8 mouse cellular contexts compared by ENCODE assay signal in genomic region chr17:83873363-83874141, GRCm38 (mm10). TPM values are rescaled to one million over a fixed set of nuclear protein-coding genes. Genes with fewer than 3 reads are reported as not detected.
DNase-seq lines count a peak whose midpoint lies in the region; ATAC-seq lines count a peak whose summit lies in the region.

No protein-coding gene starts in this region.

- H3K27me3 ChIP-seq in forebrain, embryonic 10.5 days (ENCODE audit: poor library complexity, severe bottlenecking), result no peaks in the 10 kb centered on the region
- no peaks in the 10 kb centered on the region for H3K27me3 ChIP-seq in forebrain, embryonic 11.5 days (ENCODE audit: control insufficient read depth, insufficient read depth, low read length)
- no peaks in the 10 kb centered on the region for H3K27me3 ChIP-seq in lung, embryonic 16.5 days (ENCODE audit: control insufficient read depth, insufficient read depth, low read depth, low read length)

- WGBS in forebrain, embryonic 10.5 days, result 80% methylated on average over 19 of the region's 19 CpGs
- 76% methylated on average over 19 of the region's 19 CpGs for WGBS in forebrain, embryonic 11.5 days
- WGBS in lung, embryonic 16.5 days, result 49% methylated on average over 19 of the region's 19 CpGs

- no peaks in the 10 kb centered on the region for H3K36me3 ChIP-seq in forebrain, embryonic 10.5 days (replicated peaks)
- no peaks in the 10 kb centered on the region for H3K36me3 ChIP-seq in forebrain, embryonic 11.5 days (ENCODE audit: control insufficient read depth, insufficient read depth, low read length)
- H3K36me3 ChIP-seq in lung, embryonic 16.5 days (ENCODE audit: control insufficient read depth, insufficient read depth, low read length), result no peaks in the 10 kb centered on the region

- DNase-seq in forebrain, embryonic 10.5 days (ENCODE audit: extremely low spot score, low spot score), result no peak
- no peak for DNase-seq in forebrain, embryonic 11.5 days (ENCODE audit: low spot score)
- peak; percentile 24 for DNase-seq in embryo, embryonic 10.5 days (ENCODE audit: low spot score)
- peak; percentile 68 for DNase-seq in heart, postnatal 4 days
- DNase-seq in Muller cell, postnatal 12 days (ENCODE audit: inconsistent ontology term), result no peak
- DNase-seq in thymus, adult 18-20 months, result no peak

- peaks cover 14% of the 10 kb centered on the region for H3K4me1 ChIP-seq in forebrain, embryonic 10.5 days
- H3K4me1 ChIP-seq in forebrain, embryonic 11.5 days (replicated peaks; ENCODE audit: control insufficient read depth, insufficient read depth, low read length), result 0 out of 2 replicates have a peak, but pooled peaks cover 2% of the 10 kb centered on the region
- H3K4me1 ChIP-seq in lung, embryonic 16.5 days (replicated peaks; ENCODE audit: control insufficient read depth, insufficient read depth, low read length), result no peaks in the 10 kb centered on the region; the same call in 1 of the 2 replicates

- no peak for ATAC-seq in forebrain, embryonic 11.5 days (replicated peaks; ENCODE audit: low FRiP score)
- ATAC-seq in lung, embryonic 16.5 days (ENCODE audit: low read depth), result peak; percentile 84
- no peak for ATAC-seq in megakaryocyte, adult 5-6 weeks (ENCODE audit: poor library complexity, severe bottlenecking)

- H3K9ac ChIP-seq in forebrain, embryonic 11.5 days (ENCODE audit: low read length), result no peak overlapping the region
- peak overlapping the region; percentile 25; the same call in 1 of the 2 replicates for H3K9ac ChIP-seq in lung, embryonic 16.5 days (ENCODE audit: low read length)

- no peak overlapping the region for H3K4me2 ChIP-seq in forebrain, embryonic 11.5 days (ENCODE audit: low read depth, low read length, severe bottlenecking)
- no peak overlapping the region for H3K4me2 ChIP-seq in lung, embryonic 16.5 days (ENCODE audit: low read depth, low read length)

- no peak overlapping the region for H3K4me3 ChIP-seq in forebrain, embryonic 10.5 days
- H3K4me3 ChIP-seq in forebrain, embryonic 11.5 days (ENCODE audit: low read depth, low read length), result no peak overlapping the region
- H3K4me3 ChIP-seq in lung, embryonic 16.5 days (ENCODE audit: low read length), result no peak overlapping the region

- peaks cover 20% of the 10 kb centered on the region for H3K9me3 ChIP-seq in forebrain, embryonic 10.5 days
- no peaks in the 10 kb centered on the region for H3K9me3 ChIP-seq in forebrain, embryonic 11.5 days (ENCODE audit: control insufficient read depth, low read length)
- H3K9me3 ChIP-seq in lung, embryonic 16.5 days (ENCODE audit: control insufficient read depth, low read length), result no peaks in the 10 kb centered on the region; the same call in 1 of the 2 replicates

- peak overlapping the region; percentile 67 for H3K27ac ChIP-seq in forebrain, embryonic 10.5 days
- H3K27ac ChIP-seq in forebrain, embryonic 11.5 days (ENCODE audit: low read depth, low read length), result no peak overlapping the region
- H3K27ac ChIP-seq in lung, embryonic 16.5 days (ENCODE audit: low read length), result peak overlapping the region; percentile 95

RNA-seq across cellular contexts. Expression of gene Haao, which starts 25.8 kb away (rescaled TPM):
- polyA plus RNA-seq in forebrain, embryonic 10.5 days (2016; fragmentation: Nextera tagmentation; extraction: Ambion mirVana), result 0.25 and 0.36 TPM in 2 replicates
- polyA plus RNA-seq in forebrain, embryonic 11.5 days (2014; fragmentation: Nextera tagmentation; extraction: Ambion mirVana), result not detected in 2 replicates
- under 1 TPM in 1 of 2 experiments, not detected in 1; 0.36 TPM for total RNA-seq in heart, postnatal 4 days (2021)
- polyA plus RNA-seq in lung, embryonic 16.5 days (2015; fragmentation: Nextera tagmentation; extraction: Ambion mirVana), result 1.8 and 2.3 TPM in 2 replicates
- 62.7 and 66.8 TPM in 2 replicates for total RNA-seq in megakaryocyte, adult 5-6 weeks (2015)
- total RNA-seq in megakaryocyte, adult 5-6 weeks (2017), result 52.6 and 53.5 TPM in 2 replicates

Comparison
In these comparisons a context has a peak if more than half of its experiments do, and no peak if none do; other contexts are left out.
1. DNase-seq: peak in embryo, embryonic 10.5 days (single experiment) and heart, postnatal 4 days (single experiment); none in forebrain, embryonic 10.5 days (single experiment), forebrain, embryonic 11.5 days (single experiment), Muller cell, postnatal 12 days (single experiment) and thymus, adult 18-20 months (0 of 2).